Mouse (Mus musculus) liver (tissue): ENCODE results near the gene Asgr1.
A peak's percentile ranks its signal among the peaks of the same experiment; 100 is the strongest.
"Not testable (repeated sequence)": the region's sequence is repeated elsewhere in the genome, so short reads cannot be mapped to it uniquely, and the experiment has no call there.

Experiments
- DNase-seq: peaks from one replicate; pipeline ENCODE4 v3.0.0-alpha.2; 2020; ENCODE audit warnings: mixed read lengths

Asgr1 gene

GRCm38 (mm10) chr11:70070057-70070456, 16.2 kb downstream of the Asgr1 start:
- no peak for DNase-seq

DNA sequence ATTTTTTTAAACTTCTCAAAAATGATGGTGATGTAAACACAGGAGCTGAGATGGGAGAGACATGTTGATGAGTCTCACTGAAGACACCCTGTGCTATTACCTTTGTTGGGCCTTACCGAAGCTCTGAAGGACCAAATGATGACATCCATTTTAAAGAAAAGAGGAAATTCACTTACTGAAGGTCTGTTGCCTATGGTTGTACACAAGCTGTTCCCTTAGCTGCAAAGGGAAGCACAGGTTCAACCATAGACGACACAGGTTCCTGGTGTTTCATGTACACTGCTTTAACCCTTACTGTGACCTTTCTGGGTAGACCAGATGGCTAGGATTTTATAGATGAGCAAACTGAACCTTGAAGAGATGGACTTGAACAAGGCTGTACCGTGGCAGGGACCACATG, 16.7 kb downstream of the Asgr1 start:
- not testable (repeated sequence) for DNase-seq

GRCm38 (mm10) chr11:70074379-70075071, 20.6 kb downstream of the Asgr1 start:
- peak; percentile 89 for DNase-seq

- peak; percentile 89 for DNase-seq
Observed at GRCm38 (mm10) chr11:70075581-70075980, 21.7 kb downstream of the Asgr1 start.

GRCm38 (mm10) chr11:70077441-70077840, 23.6 kb downstream of the Asgr1 start:
- DNase-seq: no peak

- DNase-seq: peak; percentile 27
Observed at GRCm38 (mm10) chr11:70079175-70079574, 25.3 kb downstream of the Asgr1 start.

GRCm38 (mm10) chr11:70079928-70080327, 26.0 kb downstream of the Asgr1 start:
- DNase-seq: no peak

GRCm38 (mm10) chr11:70080803-70081590, 27.1 kb downstream of the Asgr1 start:
- no peak for DNase-seq

DNA sequence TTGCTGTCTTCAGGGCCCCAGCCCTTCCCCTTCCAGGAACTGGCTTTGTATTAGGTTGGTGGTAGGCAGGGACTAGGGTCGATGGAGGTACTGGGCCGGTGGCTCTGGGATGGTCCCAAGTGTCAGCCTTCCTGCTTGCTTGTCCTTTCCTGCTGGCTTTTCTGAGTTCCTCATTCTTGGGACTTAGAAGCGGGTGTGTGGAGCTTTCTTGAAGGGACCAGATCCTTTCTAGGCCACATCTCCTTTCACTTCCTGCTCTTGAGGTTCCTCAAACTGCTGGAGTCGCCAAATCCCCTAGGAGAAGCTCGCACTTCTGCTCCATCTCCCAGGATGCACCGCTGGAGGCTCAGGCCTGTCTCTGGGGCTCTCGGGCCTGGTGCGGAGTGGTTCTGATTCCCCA, 30.7 kb downstream of the Asgr1 start:
- no peak for DNase-seq

- peak; percentile 50 for DNase-seq
Observed at GRCm38 (mm10) chr11:70091986-70092783, 38.3 kb downstream of the Asgr1 start, which contains the start of gene Asgr2. TSS of gene Asgr2 (plus strand) at chr11:70092644.

- DNase-seq: no peak
Observed at GRCm38 (mm10) chr11:70097396-70097795, 43.5 kb downstream of the Asgr1 start.

DNA sequence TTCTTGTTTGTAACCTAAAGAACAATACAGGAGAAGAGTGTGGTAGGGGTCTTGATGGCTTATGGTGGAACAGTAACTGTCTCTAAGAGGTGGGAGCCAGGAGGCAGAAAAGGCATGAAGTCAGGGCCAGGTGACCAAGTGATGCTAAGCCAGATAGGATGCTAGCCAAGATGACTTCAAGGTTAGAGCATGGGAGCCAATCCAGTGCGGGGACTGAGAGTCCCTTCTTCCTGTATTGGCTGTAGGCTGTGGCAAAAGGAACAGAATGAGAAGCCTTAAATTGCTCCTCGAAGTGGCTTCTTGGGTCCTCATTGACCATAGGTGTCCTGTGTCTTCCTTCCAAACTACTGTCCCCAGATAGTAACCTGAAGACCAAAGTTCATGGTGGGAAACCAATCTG, 45.2 kb downstream of the Asgr1 start:
- DNase-seq: no peak

DNA sequence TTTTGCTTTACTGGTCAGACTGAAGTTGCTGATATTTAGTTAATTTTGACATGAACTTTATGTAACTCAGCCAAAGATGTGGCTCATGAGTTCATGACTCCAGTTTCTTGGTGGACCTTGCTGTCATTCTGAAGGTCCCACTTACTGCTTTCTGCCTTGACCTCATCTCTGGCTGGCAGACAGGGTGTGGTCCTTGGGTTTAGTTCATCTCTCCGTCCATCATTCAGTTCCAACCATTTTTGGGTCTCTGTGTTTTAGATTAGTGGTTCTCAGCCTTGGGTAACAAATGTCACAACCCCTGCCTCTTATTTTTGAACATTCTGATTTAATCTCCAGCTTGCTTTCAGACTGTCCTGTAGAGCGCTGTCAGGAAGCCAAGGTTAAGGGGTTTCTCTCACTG, 45.9 kb downstream of the Asgr1 start:
- no peak for DNase-seq

DNA sequence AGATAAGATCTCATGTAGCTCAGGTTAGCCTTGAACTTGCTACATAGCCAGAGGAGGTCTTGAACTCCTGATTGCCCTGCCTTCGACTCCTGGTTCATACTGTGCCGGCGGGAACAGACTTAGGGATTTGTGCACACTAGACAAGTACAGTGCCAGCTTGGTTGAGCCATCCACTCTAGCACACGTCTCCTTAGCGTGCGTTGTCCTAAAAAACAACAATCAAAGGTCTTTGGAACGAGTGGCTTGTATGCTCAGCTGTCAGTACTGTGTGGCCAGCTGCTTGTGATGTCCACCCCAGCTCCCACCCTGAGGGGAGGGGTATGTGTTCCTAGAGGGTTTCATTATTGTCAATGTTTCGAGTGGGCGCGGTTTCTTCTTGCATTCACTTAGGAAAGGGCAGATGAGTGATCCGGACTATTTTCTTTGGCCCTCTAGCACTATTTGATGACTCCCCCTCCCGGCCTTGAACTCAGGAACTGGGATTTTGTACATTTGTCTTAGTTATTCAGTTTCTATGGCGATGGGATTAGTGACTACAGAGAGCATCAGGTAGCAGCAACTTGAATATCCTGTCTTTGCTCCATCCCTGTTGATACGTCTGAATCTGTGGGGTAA, 49.9 kb downstream of the Asgr1 start:
- no peak for DNase-seq

- no peak for DNase-seq
Observed at GRCm38 (mm10) chr11:70107085-70107484, 53.2 kb downstream of the Asgr1 start.
